Mouse (Mus musculus): ENCODE results near the gene Dnajc6. TPM values are rescaled to one million over a fixed set of nuclear protein-coding genes. Genes with fewer than 3 reads are reported as not detected.

Gene Dnajc6
- total and polyA plus RNA-seq, 3 experiments, result 15.0 to 20.2 TPM; not detected in 1

- Histone ChIP-seq H3K79me2 (ENCODE audit: control insufficient read depth, insufficient read depth, low read length, poor library complexity) (peaks cover under 1% of the 10 kb centered on the region; the same call in 1 of the 2 replicates), H3K36me3 (ENCODE audit: control insufficient read depth in 1 of 2, insufficient read depth in 2 of 2, low read length in 2 of 2) (peaks cover 4 to 11% of the 10 kb centered on the region in 2 experiments), H3K9me3 (replicated peaks; ENCODE audit: insufficient read depth, low read length) (no peaks in the 10 kb centered on the region), H3K4me3 (ENCODE audit: control insufficient read depth in 1 of 2, insufficient read depth in 1 of 2, low read depth in 2 of 2, low read length in 2 of 2) (no peak overlapping the region), H3K27ac (ENCODE audit: control insufficient read depth, low read depth, low read length) (no peak overlapping the region), H3K27me3 (ENCODE audit: control insufficient read depth in 1 of 2, insufficient read depth in 2 of 2, low read length in 2 of 2) (no peaks in the 10 kb centered on the region), H3K9ac (ENCODE audit: control insufficient read depth, low read depth, low read length, poor library complexity, severe bottlenecking) (no peak overlapping the region), H3K4me1 (ENCODE audit: control insufficient read depth in 1 of 2, insufficient read depth in 2 of 2, low read length in 2 of 2) (no peaks in the 10 kb centered on the region)
- TF ChIP-seq MXI1 (IDR thresholded peaks at IDR 0.05; ENCODE audit: low read depth, low read length), result no peak
- TF ChIP-seq CTCF (IDR thresholded peaks at IDR 0.05 in 2 of 3, conservative IDR thresholded peaks at IDR 0.05 in 1 of 3; ENCODE audit: control insufficient read depth in 1 of 3, insufficient read depth in 1 of 3, low read depth in 2 of 3, low read length in 3 of 3, poor library complexity in 1 of 3, severe bottlenecking in 1 of 3), result peak in 1 of 3 experiments; percentile 7; a peak in 1 of 6 replicates
- TF ChIP-seq POLR2AphosphoS5 (IDR thresholded peaks at IDR 0.05; ENCODE audit: borderline replicate concordance, low read depth, low read length), result no peak
- TF ChIP-seq HCFC1 (IDR thresholded peaks at IDR 0.05; ENCODE audit: low read depth, low read length), result no peak
- TF ChIP-seq JUND (IDR thresholded peaks at IDR 0.05; ENCODE audit: low read depth, low read length), result no peak
- TF ChIP-seq UBTF (IDR thresholded peaks at IDR 0.05; ENCODE audit: borderline replicate concordance, insufficient read depth, low read depth, low read length), result no peak
- no peak for TF ChIP-seq USF1 (IDR thresholded peaks at IDR 0.05; ENCODE audit: low read depth, low read length)
- TF ChIP-seq SMC3 (IDR thresholded peaks at IDR 0.05; ENCODE audit: low read depth, low read length), result peak; percentile 15; the same call in 1 of the 2 replicates
- peak; percentile 8; the same call in 1 of the 2 replicates for TF ChIP-seq RAD21 (IDR thresholded peaks at IDR 0.05; ENCODE audit: low read depth, low read length)
- TF ChIP-seq NRF1 (IDR thresholded peaks at IDR 0.05; ENCODE audit: insufficient read depth, low read depth, low read length, poor library complexity, severe bottlenecking), result no peak
- no peak for TF ChIP-seq POLR2AphosphoS2 (IDR thresholded peaks at IDR 0.05; ENCODE audit: low read length)
- no peak for DNase-seq (ENCODE audit: low read depth, low spot score)
Observed at GRCm38 (mm10) chr4:101642708-101643107, 146.3 kb downstream of the Dnajc6 start.

GRCm38 (mm10) chr4:101643216-101643615 lies 146.8 kb downstream of the Dnajc6 start:
- Histone ChIP-seq H3K36me3 (ENCODE audit: control insufficient read depth in 1 of 2, insufficient read depth in 2 of 2, low read length in 2 of 2) (peaks cover 4 to 9% of the 10 kb centered on the region in 2 experiments), H3K27me3 (ENCODE audit: control insufficient read depth in 1 of 2, insufficient read depth in 2 of 2, low read length in 2 of 2) (no peaks in the 10 kb centered on the region), H3K4me3 (ENCODE audit: control insufficient read depth in 1 of 2, insufficient read depth in 1 of 2, low read depth in 2 of 2, low read length in 2 of 2) (no peak overlapping the region), H3K9ac (ENCODE audit: control insufficient read depth, low read depth, low read length, poor library complexity, severe bottlenecking) (no peak overlapping the region), H3K4me1 (ENCODE audit: control insufficient read depth in 1 of 2, insufficient read depth in 2 of 2, low read length in 2 of 2) (no peaks in the 10 kb centered on the region), H3K27ac (ENCODE audit: control insufficient read depth, low read depth, low read length) (no peak overlapping the region), H3K9me3 (replicated peaks; ENCODE audit: insufficient read depth, low read length) (no peaks in the 10 kb centered on the region), H3K79me2 (ENCODE audit: control insufficient read depth, insufficient read depth, low read length, poor library complexity) (peaks cover 6% of the 10 kb centered on the region; the same call in 1 of the 2 replicates)
- no peak for DNase-seq (ENCODE audit: low read depth, low spot score)
- TF ChIP-seq HCFC1 (IDR thresholded peaks at IDR 0.05; ENCODE audit: low read depth, low read length), result no peak

- DNase-seq (ENCODE audit: low read depth, low spot score), result no peak
- TF ChIP-seq ZMIZ1 (IDR thresholded peaks at IDR 0.05; ENCODE audit: low read depth, low read length) (no peak), SIN3A (IDR thresholded peaks at IDR 0.05; ENCODE audit: low read length) (peak; percentile 62)
- no peaks in the 10 kb centered on the region for H3K27me3 ChIP-seq (ENCODE audit: control insufficient read depth in 1 of 2, insufficient read depth in 2 of 2, low read length in 2 of 2)
- H3K79me2 ChIP-seq (ENCODE audit: control insufficient read depth, insufficient read depth, low read length, poor library complexity), result peaks cover 30% of the 10 kb centered on the region
- H3K9ac ChIP-seq (ENCODE audit: control insufficient read depth, low read depth, low read length, poor library complexity, severe bottlenecking), result peak overlapping the region; percentile 72
- H3K9me3 ChIP-seq (replicated peaks; ENCODE audit: insufficient read depth, low read length), result no peaks in the 10 kb centered on the region
- peak overlapping the region; percentile 69 to 74 for H3K4me3 ChIP-seq (ENCODE audit: control insufficient read depth in 1 of 2, insufficient read depth in 1 of 2, low read depth in 2 of 2, low read length in 2 of 2)
- peak overlapping the region; percentile 47 for H3K27ac ChIP-seq (ENCODE audit: control insufficient read depth, low read depth, low read length)
- H3K36me3 ChIP-seq (ENCODE audit: control insufficient read depth in 1 of 2, insufficient read depth in 2 of 2, low read length in 2 of 2), result peaks cover 0 to 31% of the 10 kb centered on the region in 2 experiments; a peak in 3 of 4 replicates
- peaks cover 17 to 22% of the 10 kb centered on the region in 2 experiments for H3K4me1 ChIP-seq (ENCODE audit: control insufficient read depth in 1 of 2, insufficient read depth in 2 of 2, low read length in 2 of 2)
Observed at GRCm38 (mm10) chr4:101646857-101647195, 150.4 kb downstream of the Dnajc6 start.
